In the genomic region with DNA sequence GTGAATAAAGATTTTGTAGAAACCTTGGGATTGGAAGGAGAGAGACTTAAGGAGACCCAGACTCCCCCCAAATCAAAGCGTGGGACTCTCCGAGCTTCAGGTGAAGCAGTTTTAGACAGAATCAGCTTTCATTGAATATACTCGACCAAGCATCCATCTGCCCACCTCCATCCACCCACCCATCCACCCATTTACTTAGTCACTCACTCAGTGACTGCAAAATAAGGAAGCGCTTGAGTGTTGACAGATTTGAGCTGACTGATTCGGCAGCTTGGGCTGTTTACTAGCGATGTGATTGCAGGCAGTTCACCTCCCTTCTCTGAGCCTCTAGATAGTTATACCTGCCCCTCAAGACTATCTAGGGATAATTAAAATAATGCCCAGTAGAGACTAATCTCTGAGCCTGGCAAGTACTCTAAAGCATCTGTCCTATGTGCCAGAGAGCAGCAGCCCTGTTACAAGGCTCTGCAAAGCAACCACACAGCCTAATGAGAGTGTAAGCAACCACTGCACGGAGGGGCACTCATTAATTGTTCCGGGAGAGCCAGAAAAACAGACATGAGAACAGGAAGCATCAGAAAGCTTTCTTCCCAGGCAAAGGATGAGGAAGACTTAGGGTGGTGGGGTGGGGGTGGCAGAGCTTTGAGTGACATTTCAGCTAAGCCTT, we compare ENCODE assay signal across 8 mouse cellular contexts.
DNase-seq lines count a peak whose midpoint lies in the region; ATAC-seq and TF ChIP-seq lines count a peak whose summit lies in the region.

No protein-coding gene starts in this region.

- WGBS in hindbrain, embryonic 11.5 days, result 8% methylated on average over 8 of the region's 8 CpGs
- 5% methylated on average over 8 of the region's 8 CpGs for WGBS in liver, embryonic 16.5 days (ENCODE audit: insufficient replicate concordance)
- WGBS in stomach, postnatal 0 days, result 18% methylated on average over 8 of the region's 8 CpGs

- peaks cover 34% of the 10 kb centered on the region for H3K27me3 ChIP-seq in hindbrain, embryonic 11.5 days (ENCODE audit: control insufficient read depth, insufficient read depth, low read length)
- no peaks in the 10 kb centered on the region for H3K27me3 ChIP-seq in liver, embryonic 16.5 days (ENCODE audit: control insufficient read depth, insufficient read depth, low read depth, low read length)
- H3K27me3 ChIP-seq in stomach, postnatal 0 days (ENCODE audit: control insufficient read depth, insufficient read depth, low read length), result no peaks in the 10 kb centered on the region

- H3K9ac ChIP-seq in hindbrain, embryonic 11.5 days (ENCODE audit: low read depth, low read length), result no peak overlapping the region
- no peak overlapping the region for H3K9ac ChIP-seq in liver, embryonic 16.5 days (ENCODE audit: low read depth, low read length)
- no peak overlapping the region for H3K9ac ChIP-seq in stomach, postnatal 0 days (ENCODE audit: low read length)

- H3K4me1 ChIP-seq in hindbrain, embryonic 11.5 days (replicated peaks; ENCODE audit: control insufficient read depth, insufficient read depth, low read length), result peaks cover 2% of the 10 kb centered on the region; the same call in 1 of the 2 replicates
- peaks cover 4% of the 10 kb centered on the region; the same call in 1 of the 2 replicates for H3K4me1 ChIP-seq in liver, embryonic 16.5 days (ENCODE audit: control insufficient read depth, low read depth, low read length)
- no peaks in the 10 kb centered on the region for H3K4me1 ChIP-seq in stomach, postnatal 0 days (replicated peaks; ENCODE audit: control insufficient read depth, insufficient read depth)

- H3K36me3 ChIP-seq in hindbrain, embryonic 11.5 days (ENCODE audit: control insufficient read depth, insufficient read depth, low read length), result no peaks in the 10 kb centered on the region
- H3K36me3 ChIP-seq in liver, embryonic 16.5 days (ENCODE audit: control insufficient read depth, insufficient read depth), result no peaks in the 10 kb centered on the region
- H3K36me3 ChIP-seq in stomach, postnatal 0 days (ENCODE audit: control insufficient read depth, insufficient read depth, low read length), result no peaks in the 10 kb centered on the region

- TF ChIP-seq EP300 in stomach, postnatal 0 days (optimal IDR thresholded peaks at IDR 0.05), result no peak

- ATAC-seq in frontal cortex, adult (ENCODE audit: low TSS enrichment), result peak; percentile 64
- peak; percentile 31 for ATAC-seq in CD4-positive, CD25-positive, alpha-beta regulatory T cell, adult 4 months
- ATAC-seq in hindbrain, embryonic 11.5 days (ENCODE audit: low FRiP score), result no peak
- ATAC-seq in liver, embryonic 16.5 days (ENCODE audit: low read depth), result no peak
- no peak for ATAC-seq in stomach, postnatal 0 days (ENCODE audit: low FRiP score, low TSS enrichment)

- no peaks in the 10 kb centered on the region for H3K9me3 ChIP-seq in hindbrain, embryonic 11.5 days (ENCODE audit: control insufficient read depth, low read length)
- H3K9me3 ChIP-seq in liver, embryonic 16.5 days (replicated peaks; ENCODE audit: control insufficient read depth, low read length), result no peaks in the 10 kb centered on the region
- no peaks in the 10 kb centered on the region for H3K9me3 ChIP-seq in stomach, postnatal 0 days (ENCODE audit: control insufficient read depth, low read length)

- DNase-seq in frontal cortex, postnatal 14 days (ENCODE audit: low spot score in 2 of 2), result no peak
- no peak for DNase-seq in hindbrain, embryonic 11.5 days (ENCODE audit: low spot score)
- DNase-seq in stomach, postnatal 0 days (ENCODE audit: low spot score), result no peak
- no peak for DNase-seq in ovary, postnatal 36 days (ENCODE audit: low spot score)
- DNase-seq in gastrocnemius, adult 18-20 months (ENCODE audit: low spot score), result no peak

- H3K4me3 ChIP-seq in hindbrain, embryonic 11.5 days (ENCODE audit: low read depth, low read length), result no peak overlapping the region
- no peak overlapping the region for H3K4me3 ChIP-seq in liver, embryonic 16.5 days (ENCODE audit: low read depth, low read length)
- no peak overlapping the region for H3K4me3 ChIP-seq in stomach, postnatal 0 days (ENCODE audit: low read depth, low read length)

- TF ChIP-seq CTCF in stomach, postnatal 0 days (IDR thresholded peaks at IDR 0.05; ENCODE audit: low read depth), result no peak

- peak overlapping the region; percentile 28 for H3K4me2 ChIP-seq in hindbrain, embryonic 11.5 days (replicated peaks; ENCODE audit: low read depth, low read length)
- H3K4me2 ChIP-seq in liver, embryonic 16.5 days (ENCODE audit: low read depth, low read length), result peak overlapping the region; percentile 35
- H3K4me2 ChIP-seq in stomach, postnatal 0 days (replicated peaks; ENCODE audit: low read depth), result peak overlapping the region; percentile 37; the same call in 1 of the 2 replicates

- H3K27ac ChIP-seq in hindbrain, embryonic 11.5 days (ENCODE audit: low read depth, low read length), result no peak overlapping the region
- no peak overlapping the region for H3K27ac ChIP-seq in liver, embryonic 16.5 days (ENCODE audit: low read length)
- H3K27ac ChIP-seq in stomach, postnatal 0 days (replicated peaks), result no peak overlapping the region

Comparison
In these comparisons a context has a peak if more than half of its experiments do, and no peak if none do; other contexts are left out.
1. ATAC-seq: peak in frontal cortex, adult (single experiment) and CD4-positive, CD25-positive, alpha-beta regulatory T cell, adult 4 months (single experiment); none in hindbrain, embryonic 11.5 days (single experiment), liver, embryonic 16.5 days (single experiment) and stomach, postnatal 0 days (single experiment).
2. Peak in every context shown above with its lines, with median percentiles within 50 percentile points of each other: H3K4me2 ChIP-seq.